In the genomic region with DNA sequence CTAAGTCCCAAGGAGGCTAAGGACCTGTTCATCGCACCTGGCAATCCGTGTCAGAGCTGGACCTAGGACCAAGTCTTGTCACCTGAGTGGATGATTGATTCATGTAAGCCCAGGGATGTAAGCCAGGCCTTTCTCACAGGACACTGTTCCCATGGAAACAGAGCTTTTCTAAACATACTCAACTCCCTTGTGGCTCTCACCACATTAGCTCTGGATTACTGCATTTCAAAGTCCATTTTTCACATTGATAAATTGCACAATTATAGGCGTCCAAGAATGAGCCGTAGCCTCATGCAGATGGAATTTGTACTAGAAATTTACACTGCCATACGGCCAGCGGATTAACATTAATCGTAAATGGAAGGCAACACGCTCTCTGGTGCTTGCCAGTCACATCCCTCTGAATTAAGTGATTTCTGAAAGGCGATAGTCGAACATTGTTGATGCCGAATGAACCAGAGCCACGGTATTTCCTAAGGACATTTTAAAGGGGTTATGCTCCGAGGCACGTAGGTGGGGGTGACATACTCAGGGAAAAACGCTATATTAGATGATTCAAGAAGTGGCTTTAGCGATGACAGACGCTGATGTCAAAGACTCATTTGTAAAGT, we compare ENCODE assay signal across 8 mouse cellular contexts. TPM values are rescaled to one million over a fixed set of nuclear protein-coding genes. Genes with fewer than 3 reads are reported as not detected.
A peak's percentile ranks its signal among the peaks of the same experiment; 100 is the strongest.
DNase-seq lines count a peak whose midpoint lies in the region; ATAC-seq and TF ChIP-seq lines count a peak whose summit lies in the region.

No protein-coding gene starts in this region.

- TF ChIP-seq EP300 in liver, postnatal 0 days (IDR thresholded peaks at IDR 0.05; ENCODE audit: low read depth), result no peak

- no peak overlapping the region for H3K4me2 ChIP-seq in liver, postnatal 0 days (ENCODE audit: low read depth, low read length)
- no peak overlapping the region for H3K4me2 ChIP-seq in liver, embryonic 12.5 days
- no peak overlapping the region for H3K4me2 ChIP-seq in embryonic facial prominence, embryonic 13.5 days
- H3K4me2 ChIP-seq in intestine, postnatal 0 days (replicated peaks; ENCODE audit: low read depth), result peak overlapping the region; percentile 37
- H3K4me2 ChIP-seq in stomach, embryonic 15.5 days, result no peak overlapping the region

- no peak for TF ChIP-seq CTCF in liver, postnatal 0 days (IDR thresholded peaks at IDR 0.05; ENCODE audit: low read depth)
- no peak for TF ChIP-seq CTCF in intestine, postnatal 0 days (IDR thresholded peaks at IDR 0.05; ENCODE audit: low read depth)

- 75% methylated on average over 17 of the region's 17 CpGs for WGBS in liver, postnatal 0 days (ENCODE audit: insufficient replicate concordance)
- 67% methylated on average over 17 of the region's 17 CpGs for WGBS in liver, embryonic 12.5 days (ENCODE audit: insufficient replicate concordance)
- 45% methylated on average over 17 of the region's 17 CpGs for WGBS in embryonic facial prominence, embryonic 13.5 days
- WGBS in intestine, postnatal 0 days, result 18% methylated on average over 17 of the region's 17 CpGs
- WGBS in stomach, embryonic 15.5 days, result 24% methylated on average over 17 of the region's 17 CpGs

- H3K9ac ChIP-seq in liver, postnatal 0 days (replicated peaks), result no peak overlapping the region
- no peak overlapping the region for H3K9ac ChIP-seq in liver, embryonic 12.5 days
- no peak overlapping the region for H3K9ac ChIP-seq in embryonic facial prominence, embryonic 13.5 days
- no peak overlapping the region for H3K9ac ChIP-seq in intestine, postnatal 0 days (ENCODE audit: low read depth, low read length)
- no peak overlapping the region for H3K9ac ChIP-seq in stomach, embryonic 15.5 days

- no peak for DNase-seq in liver, postnatal 0 days
- DNase-seq in thymus, postnatal 4 days, result no peak
- DNase-seq in cerebellum, adult 11-12 months, result no peak
- no peak for DNase-seq in heart, adult 11 months

- H3K4me3 ChIP-seq in liver, postnatal 0 days (ENCODE audit: low read depth, low read length), result no peak overlapping the region
- no peak overlapping the region for H3K4me3 ChIP-seq in liver, embryonic 12.5 days
- no peak overlapping the region for H3K4me3 ChIP-seq in embryonic facial prominence, embryonic 13.5 days
- no peak overlapping the region for H3K4me3 ChIP-seq in intestine, postnatal 0 days (ENCODE audit: low read depth, low read length)
- H3K4me3 ChIP-seq in stomach, embryonic 15.5 days (replicated peaks), result no peak overlapping the region

- no peaks in the 10 kb centered on the region for H3K36me3 ChIP-seq in liver, postnatal 0 days (replicated peaks; ENCODE audit: insufficient read depth, low read length)
- H3K36me3 ChIP-seq in liver, embryonic 12.5 days, result no peaks in the 10 kb centered on the region
- no peaks in the 10 kb centered on the region for H3K36me3 ChIP-seq in embryonic facial prominence, embryonic 13.5 days
- H3K36me3 ChIP-seq in intestine, postnatal 0 days (ENCODE audit: control insufficient read depth, insufficient read depth), result no peaks in the 10 kb centered on the region
- H3K36me3 ChIP-seq in stomach, embryonic 15.5 days, result no peaks in the 10 kb centered on the region

- no peaks in the 10 kb centered on the region for H3K27me3 ChIP-seq in liver, postnatal 0 days (ENCODE audit: insufficient read depth, low read length)
- peaks cover 3% of the 10 kb centered on the region; the same call in 1 of the 2 replicates for H3K27me3 ChIP-seq in liver, embryonic 12.5 days (replicated peaks)
- no peaks in the 10 kb centered on the region for H3K27me3 ChIP-seq in embryonic facial prominence, embryonic 13.5 days
- no peaks in the 10 kb centered on the region for H3K27me3 ChIP-seq in intestine, postnatal 0 days (replicated peaks; ENCODE audit: control insufficient read depth, insufficient read depth, low read length)
- no peaks in the 10 kb centered on the region for H3K27me3 ChIP-seq in stomach, embryonic 15.5 days (replicated peaks)

- no peaks in the 10 kb centered on the region for H3K4me1 ChIP-seq in liver, postnatal 0 days (ENCODE audit: insufficient read depth)
- H3K4me1 ChIP-seq in liver, embryonic 12.5 days, result no peaks in the 10 kb centered on the region
- H3K4me1 ChIP-seq in embryonic facial prominence, embryonic 13.5 days, result peaks cover 46% of the 10 kb centered on the region
- H3K4me1 ChIP-seq in intestine, postnatal 0 days (replicated peaks; ENCODE audit: control insufficient read depth, insufficient read depth, low read length), result peaks cover 12% of the 10 kb centered on the region; the same call in 1 of the 2 replicates
- H3K4me1 ChIP-seq in stomach, embryonic 15.5 days, result peaks cover 26% of the 10 kb centered on the region; the same call in 1 of the 2 replicates

- no peak overlapping the region for H3K27ac ChIP-seq in liver, postnatal 0 days (ENCODE audit: low read depth)
- no peak overlapping the region for H3K27ac ChIP-seq in liver, embryonic 12.5 days
- peak overlapping the region; percentile 44 for H3K27ac ChIP-seq in embryonic facial prominence, embryonic 13.5 days
- H3K27ac ChIP-seq in intestine, postnatal 0 days (ENCODE audit: low read depth, low read length), result peak overlapping the region; percentile 31; the same call in 1 of the 2 replicates
- H3K27ac ChIP-seq in stomach, embryonic 15.5 days, result peak overlapping the region; percentile 64; the same call in 1 of the 2 replicates

- H3K9me3 ChIP-seq in liver, postnatal 0 days (ENCODE audit: low read length), result peaks cover 3% of the 10 kb centered on the region; the same call in 1 of the 2 replicates
- no peaks in the 10 kb centered on the region for H3K9me3 ChIP-seq in liver, embryonic 12.5 days (replicated peaks)
- no peaks in the 10 kb centered on the region for H3K9me3 ChIP-seq in embryonic facial prominence, embryonic 13.5 days
- no peaks in the 10 kb centered on the region for H3K9me3 ChIP-seq in intestine, postnatal 0 days (ENCODE audit: control insufficient read depth)
- H3K9me3 ChIP-seq in stomach, embryonic 15.5 days, result no peaks in the 10 kb centered on the region

- peak; percentile 59 for ATAC-seq in liver, postnatal 0 days
- ATAC-seq in liver, embryonic 12.5 days, result no peak
- no peak for ATAC-seq in embryonic facial prominence, embryonic 13.5 days (ENCODE audit: insufficient number of reproducible peaks, insufficient read depth, low FRiP score, low TSS enrichment, low read depth)
- peak; percentile 96 for ATAC-seq in intestine, postnatal 0 days
- peak; percentile 78 for ATAC-seq in stomach, embryonic 15.5 days (ENCODE audit: insufficient read depth, low FRiP score, low read depth)

RNA-seq across cellular contexts. Expression of a gene that starts 23.7 kb away (rescaled TPM):
- polyA plus RNA-seq in liver, postnatal 0 days (2015; fragmentation: Nextera tagmentation; extraction: Ambion mirVana), result 15.5 and 16.6 TPM in 2 replicates
- 33.3 and 33.6 TPM in 2 replicates for polyA plus RNA-seq in liver, embryonic 12.5 days (2016; fragmentation: Nextera tagmentation; extraction: Ambion mirVana)
- polyA plus RNA-seq in embryonic facial prominence, embryonic 13.5 days (2015; fragmentation: Nextera tagmentation; extraction: Ambion mirVana), result 50.9 and 57.8 TPM in 2 replicates
- 25.8 and 30.8 TPM in 2 replicates for polyA plus RNA-seq in intestine, postnatal 0 days (2015; fragmentation: Nextera tagmentation; extraction: Ambion mirVana)
- polyA plus RNA-seq in stomach, embryonic 15.5 days (2015; fragmentation: Nextera tagmentation; extraction: Ambion mirVana), result 41.0 and 48.7 TPM in 2 replicates

RNA-seq across cellular contexts. Expression of a gene that starts 23.9 kb away (rescaled TPM):
- polyA plus RNA-seq in liver, postnatal 0 days (2015; fragmentation: Nextera tagmentation; extraction: Ambion mirVana), result 123 and 126 TPM in 2 replicates
- polyA plus RNA-seq in liver, embryonic 12.5 days (2016; fragmentation: Nextera tagmentation; extraction: Ambion mirVana), result 105 and 120 TPM in 2 replicates
- 195 and 200 TPM in 2 replicates for polyA plus RNA-seq in embryonic facial prominence, embryonic 13.5 days (2015; fragmentation: Nextera tagmentation; extraction: Ambion mirVana)
- polyA plus RNA-seq in intestine, postnatal 0 days (2015; fragmentation: Nextera tagmentation; extraction: Ambion mirVana), result 182 and 204 TPM in 2 replicates
- polyA plus RNA-seq in stomach, embryonic 15.5 days (2015; fragmentation: Nextera tagmentation; extraction: Ambion mirVana), result 191 and 196 TPM in 2 replicates

Comparison
In these comparisons a context has a peak if more than half of its experiments do, and no peak if none do; other contexts are left out.
1. ATAC-seq: peak in liver, postnatal 0 days (single experiment), intestine, postnatal 0 days (single experiment) and stomach, embryonic 15.5 days (single experiment); none in liver, embryonic 12.5 days (single experiment) and embryonic facial prominence, embryonic 13.5 days (single experiment).
2. H3K27ac ChIP-seq: peak in embryonic facial prominence, embryonic 13.5 days (single experiment), intestine, postnatal 0 days (single experiment) and stomach, embryonic 15.5 days (single experiment); none in liver, postnatal 0 days (single experiment) and liver, embryonic 12.5 days (single experiment).